Mouse (Mus musculus) hindbrain, postnatal 0 days (tissue): Measurements from ENCODE around the gene Cdc45. TPM values are rescaled to one million over a fixed set of nuclear protein-coding genes. Genes with fewer than 3 reads are reported as not detected.

ENCODE experiments used
- ATAC-seq: fragments of 200-750 bp; cut with Nextera tagmentation; 2 replicates; pipeline ENCODE4 v1.8.0; 2017; ENCODE audit warnings: mild to moderate bottlenecking, moderate TSS enrichment, moderate library complexity
- DNase-seq: peaks from one replicate; pipeline ENCODE4 v3.0.0-alpha.2; 2015; ENCODE audit warnings: low spot score
- H3K27ac ChIP-seq: fragments of 300-500 bp; sonication (generic); 2 replicates; pipeline ENCODE4 v1.5.1; 2014; ENCODE audit warnings: mild to moderate bottlenecking
- H3K27me3 ChIP-seq: fragments of 300-500 bp; sonication (generic); 2 replicates; pipeline ENCODE4 v1.6.1; 2014; ENCODE audit warnings: low read length, mixed read lengths; ENCODE audit not compliant: insufficient read depth
- H3K36me3 ChIP-seq: fragments of 300-500 bp; sonication (generic); 2 replicates; pipeline ENCODE4 v1.6.1; 2014; ENCODE audit warnings: low read length, mixed read lengths; ENCODE audit not compliant: insufficient read depth
- H3K4me1 ChIP-seq: fragments of 300-500 bp; sonication (generic); 2 replicates; pipeline ENCODE4 v1.6.1; 2014; ENCODE audit warnings: antibody characterized with exemption, low read length, mixed read lengths; ENCODE audit not compliant: insufficient read depth
- H3K4me2 ChIP-seq: fragments of 300-500 bp; sonication (generic); 2 replicates; pipeline ENCODE4 v1.6.1; 2014; ENCODE audit warnings: low read depth, mild to moderate bottlenecking, low read length, moderate library complexity, mixed read lengths
- H3K4me3 ChIP-seq: fragments of 300-500 bp; sonication (generic); 2 replicates; pipeline ENCODE4 v1.5.1; 2014; ENCODE audit warnings: low read length
- H3K9ac ChIP-seq: fragments of 300-500 bp; sonication (generic); replicated peaks from 2 replicates; pipeline ENCODE4 v1.6.1; 2014; ENCODE audit warnings: mild to moderate bottlenecking, low read length, moderate library complexity, mixed read lengths
- H3K9me3 ChIP-seq: fragments of 300-500 bp; sonication (generic); 2 replicates; pipeline ENCODE4 v1.6.1; 2016; ENCODE audit warnings: low read length, mixed read lengths
- CTCF ChIP-seq: IDR thresholded peaks from 2 replicates; pipeline ENCODE4 v1.5.1; 2016; ENCODE audit warnings: antibody characterized with exemption, control low read depth, low read depth
- WGBS: fragments of 180-500 bp; shearing (Covaris S2); extraction: QIAGEN DNeasy Blood & Tissue Kit; methylation state at CpG from one replicate; pipeline ENCODE4 v1.1.7; 2014; 5-methylcytosine and 5-hydroxymethylcytosine counted together
- polyA plus RNA-seq: library from polyadenylated mRNA; unstranded; fragments of >200 nt; fragmentation: Nextera tagmentation; extraction: Ambion mirVana; gene quantifications from 2 replicates; pipeline ENCODE4 v1.2.1, GENCODE M21; 2015
- total RNA-seq: library from RNA; depleted of rRNA; stranded (reverse); fragments of >200 nt; gene quantifications from 2 replicates; pipeline ENCODE4 v1.2.3, GENCODE M21; 2014; rRNA removed

The Cdc45 gene
- total and polyA plus RNA-seq, 2 experiments from 2014 or later = 7.2 to 14.8 TPM

DNA sequence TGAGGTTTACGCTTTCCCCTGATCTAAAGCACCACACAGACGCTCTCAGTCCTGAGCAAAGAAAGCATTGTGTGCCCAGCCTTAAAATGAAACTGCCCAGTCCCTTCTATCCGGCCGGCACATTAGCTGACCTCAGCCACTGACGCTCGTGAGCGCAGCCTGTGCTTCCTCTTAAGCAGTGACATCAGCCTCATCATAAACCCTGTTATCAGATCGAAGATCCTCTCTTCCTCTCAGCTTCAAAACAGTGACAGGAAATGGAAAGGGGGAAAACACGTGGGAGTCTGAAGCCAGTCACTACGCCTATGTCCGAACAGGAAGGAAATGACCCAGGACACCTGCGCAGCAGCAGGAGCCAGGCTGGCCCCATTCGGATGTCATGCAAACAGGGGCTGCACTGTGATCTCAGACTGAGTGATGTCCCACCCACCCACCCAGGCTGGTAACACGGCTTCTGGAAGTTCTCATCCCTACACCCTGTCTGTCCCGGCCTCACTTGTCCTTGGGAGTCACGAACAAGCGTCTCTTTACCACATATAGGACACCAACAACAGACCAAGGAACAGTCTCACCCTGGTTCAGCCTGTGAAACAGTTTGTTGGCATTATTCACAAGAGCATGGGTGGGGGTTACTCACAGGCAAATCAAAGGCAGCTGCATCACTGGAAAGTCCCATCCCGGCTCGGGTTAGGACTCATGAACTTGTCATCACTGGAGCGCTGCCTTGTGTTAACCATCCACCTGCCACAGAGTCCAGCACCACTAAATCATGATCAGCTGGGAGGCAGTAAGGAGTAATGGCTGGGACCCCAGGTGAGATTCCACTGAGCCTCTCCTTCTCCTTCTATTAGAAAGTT is 78.5 kb downstream of the Cdc45 start:
- no peaks in the 10 kb centered on the region for H3K36me3 ChIP-seq

DNA sequence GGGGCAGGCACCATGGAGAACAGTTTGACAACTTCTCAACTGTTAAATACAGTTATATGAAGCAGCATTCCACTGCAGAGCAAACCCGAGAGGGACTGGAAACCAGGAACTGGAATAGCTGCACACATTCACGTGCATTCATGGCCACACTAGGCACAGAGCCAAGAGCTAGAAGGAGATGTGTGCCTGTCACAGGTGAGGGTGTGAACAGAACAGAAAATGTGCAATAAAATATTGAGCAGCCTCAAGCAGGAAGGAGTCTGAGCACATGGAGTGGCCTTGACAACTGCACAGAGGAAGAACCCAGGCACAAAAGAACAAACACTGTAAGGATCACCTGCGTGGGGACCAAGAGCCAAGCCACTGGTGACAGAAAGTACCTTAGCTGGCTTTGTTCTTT is 81.1 kb downstream of the Cdc45 start:
- Histone ChIP-seq H3K9me3 (no peaks in the 10 kb centered on the region), H3K36me3 (no peaks in the 10 kb centered on the region), H3K4me2 (no peak overlapping the region), H3K4me1 (no peaks in the 10 kb centered on the region), H3K27me3 (no peaks in the 10 kb centered on the region), H3K4me3 (no peak overlapping the region), H3K9ac (no peak overlapping the region), H3K27ac (no peak overlapping the region)
- no peak for ATAC-seq
- WGBS = 76% methylated on average over 3 of the region's 3 CpGs
- DNase-seq = no peak
- no peak for TF ChIP-seq CTCF

More for the DNA sequence above, 78.5 kb downstream of the Cdc45 start:
- Histone ChIP-seq H3K4me2 (no peak overlapping the region), H3K9ac (no peak overlapping the region), H3K4me3 (no peak overlapping the region), H3K27me3 (no peaks in the 10 kb centered on the region), H3K9me3 (no peaks in the 10 kb centered on the region), H3K4me1 (no peaks in the 10 kb centered on the region), H3K27ac (no peak overlapping the region)
- DNase-seq (no peak), ATAC-seq (no peak)
- no peak for TF ChIP-seq CTCF
- WGBS = 71% methylated on average over 20 of the region's 20 CpGs

Other genes with a start within 250 kb of the Cdc45 start
- 0.37 and 4.0 TPM in 2 replicates for gene Tbx1, start 221.3 kb downstream of the Cdc45 start, total RNA-seq
- 0.51 and 0.92 TPM in 2 replicates for gene Tbx1, start 221.3 kb downstream of the Cdc45 start, polyA plus RNA-seq
- 29.3 and 30.8 TPM in 2 replicates for gene Gp1bb, start 189.6 kb downstream of the Cdc45 start, total RNA-seq
- 7.6 and 10.1 TPM in 2 replicates for gene Gp1bb, start 189.6 kb downstream of the Cdc45 start, polyA plus RNA-seq
- gene Gm49601, start 185.6 kb downstream of the Cdc45 start, total RNA-seq = 23.8 and 24.0 TPM in 2 replicates
- gene Gm49601, start 185.6 kb downstream of the Cdc45 start, polyA plus RNA-seq = 3.1 and 4.0 TPM in 2 replicates
- gene Sept5, start 182.0 kb downstream of the Cdc45 start, total RNA-seq = 286 and 335 TPM in 2 replicates
- gene Sept5, start 182.0 kb downstream of the Cdc45 start, polyA plus RNA-seq = 186 and 195 TPM in 2 replicates
- gene Cldn5, start 35.1 kb downstream of the Cdc45 start, total RNA-seq = 181 and 197 TPM in 2 replicates
- gene Cldn5, start 35.1 kb downstream of the Cdc45 start, polyA plus RNA-seq = 121 and 128 TPM in 2 replicates
- 39.6 and 53.3 TPM in 2 replicates for gene Ufd1, start 208 bp downstream of the Cdc45 start, total RNA-seq
- gene Ufd1, start 208 bp downstream of the Cdc45 start, polyA plus RNA-seq = 114 and 118 TPM in 2 replicates
- 33.4 and 34.1 TPM in 2 replicates for gene 2510002D24Rik, start 24.6 kb upstream of the Cdc45 start, total RNA-seq
- 50.1 and 52.1 TPM in 2 replicates for gene 2510002D24Rik, start 24.6 kb upstream of the Cdc45 start, polyA plus RNA-seq
- gene Gm28539, start 24.6 kb upstream of the Cdc45 start, total RNA-seq = not detected in 2 replicates
- not detected in 2 replicates for gene Gm28539, start 24.6 kb upstream of the Cdc45 start, polyA plus RNA-seq
- 13.8 and 21.9 TPM in 2 replicates for gene Mrpl40, start 64.9 kb upstream of the Cdc45 start, total RNA-seq
- 83.9 and 85.8 TPM in 2 replicates for gene Mrpl40, start 64.9 kb upstream of the Cdc45 start, polyA plus RNA-seq
- gene Hira, start 65.0 kb upstream of the Cdc45 start, total RNA-seq = 56.7 and 88.6 TPM in 2 replicates
- 17.9 and 18.6 TPM in 2 replicates for gene Hira, start 65.0 kb upstream of the Cdc45 start, polyA plus RNA-seq